ENCODE assay signal across 8 mouse cellular contexts in the genomic region with DNA sequence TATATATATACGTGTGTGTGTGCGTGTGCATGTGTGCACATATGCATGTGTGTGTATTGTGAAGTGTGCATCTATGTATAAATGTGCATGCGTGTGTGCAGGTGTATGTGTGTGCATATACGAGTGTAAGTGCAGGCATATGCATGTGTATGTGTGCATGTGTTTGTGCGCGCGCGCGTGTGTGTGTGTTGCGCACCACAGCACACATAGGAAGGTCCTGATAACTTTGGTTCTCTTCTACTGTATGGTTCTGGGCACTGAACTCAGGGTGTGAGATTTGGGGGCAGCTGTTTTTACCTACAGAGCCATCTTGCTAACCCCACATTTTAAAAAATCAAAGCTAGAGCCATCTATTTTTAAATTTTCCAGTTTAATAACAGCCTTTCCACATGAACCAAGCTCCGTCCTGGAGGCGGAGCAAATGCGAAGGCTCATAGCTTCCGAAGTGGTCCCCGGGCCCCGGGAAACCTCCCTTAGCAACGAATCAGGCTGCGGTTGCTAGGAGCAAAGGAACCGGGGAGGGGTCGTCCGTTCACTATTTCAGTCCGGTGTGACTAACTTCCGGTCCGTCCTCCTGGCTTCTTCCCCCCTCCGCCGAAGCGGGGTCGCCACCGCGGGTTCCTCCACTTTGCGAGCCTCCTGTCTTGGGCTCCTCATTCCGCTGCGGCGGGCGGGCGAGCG. TPM values are rescaled to one million over a fixed set of nuclear protein-coding genes. Genes with fewer than 3 reads are reported as not detected.
DNase-seq lines count a peak whose midpoint lies in the region; ATAC-seq and TF ChIP-seq lines count a peak whose summit lies in the region.

No protein-coding gene starts in this region.

- intact Hi-C loops in gastrocnemius, adult 2 months (cut with DNase I), result no loop called here
- intact Hi-C loops in left cerebral cortex, adult 2 months (cut with DNase I), result loop anchor here (1.0 kb wide), 1 partner anchor 48 kb away; no protein-coding TSS in a partner anchor

- peak overlapping the region; percentile 94 for H3K4me2 ChIP-seq in hindbrain, postnatal 0 days (ENCODE audit: low read depth, low read length)

- H3K36me3 ChIP-seq in hindbrain, postnatal 0 days (ENCODE audit: insufficient read depth, low read length), result 0 out of 2 replicates have a peak, but pooled peaks cover 2% of the 10 kb centered on the region

- H3K9ac ChIP-seq in hindbrain, postnatal 0 days (replicated peaks; ENCODE audit: low read length), result peak overlapping the region; percentile 89

- DNase-seq in R1 (ENCODE audit: low read depth, low spot score), result peak; percentile 94
- DNase-seq in cerebellum, postnatal 25 days, result peak; percentile 93 to 97
- peak; percentile 92 for DNase-seq in gastrocnemius, adult 2 months
- peak; percentile 97 for DNase-seq in hindbrain, postnatal 0 days (ENCODE audit: low spot score)
- peak; percentile 91 to 96 for DNase-seq in left cerebral cortex, adult 2 months (ENCODE audit: extremely low spot score in 1 of 2, low spot score in 2 of 2)
- DNase-seq in right cerebral cortex, adult 2 months (ENCODE audit: low spot score in 2 of 2), result peak; percentile 92 to 94
- peak; percentile 88 for DNase-seq in urinary bladder, postnatal 14 days (ENCODE audit: low spot score)

- WGBS in hindbrain, postnatal 0 days, result 8% methylated on average over 36 of the region's 37 CpGs

- H3K27ac ChIP-seq in gastrocnemius, adult 2 months, result peak overlapping the region; percentile 89
- peak overlapping the region; percentile 74; the same call in 1 of the 2 replicates for H3K27ac ChIP-seq in hindbrain, postnatal 0 days
- H3K27ac ChIP-seq in left cerebral cortex, adult 2 months, result peak overlapping the region; percentile 82

- peak; percentile 4; the same call in 1 of the 2 replicates for TF ChIP-seq CTCF in gastrocnemius, adult 2 months (IDR thresholded peaks at IDR 0.05)
- no peak for TF ChIP-seq CTCF in hindbrain, postnatal 0 days (IDR thresholded peaks at IDR 0.05; ENCODE audit: low read depth)
- no peak for TF ChIP-seq CTCF in left cerebral cortex, adult 2 months (IDR thresholded peaks at IDR 0.05)

- H3K4me1 ChIP-seq in hindbrain, postnatal 0 days (ENCODE audit: insufficient read depth, low read length), result peaks cover 12% of the 10 kb centered on the region

- peak overlapping the region; percentile 82 for H3K4me3 ChIP-seq in gastrocnemius, adult 2 months
- peak overlapping the region; percentile 75 for H3K4me3 ChIP-seq in hindbrain, postnatal 0 days (ENCODE audit: low read length)
- H3K4me3 ChIP-seq in left cerebral cortex, adult 2 months, result peak overlapping the region; percentile 80

- no peaks in the 10 kb centered on the region for H3K27me3 ChIP-seq in hindbrain, postnatal 0 days (ENCODE audit: insufficient read depth, low read length)

- ATAC-seq in hindbrain, postnatal 0 days, result peak; percentile 94
- peak; percentile 95 for ATAC-seq in megakaryocyte, adult 5-6 weeks (ENCODE audit: poor library complexity, severe bottlenecking)

- H3K9me3 ChIP-seq in hindbrain, postnatal 0 days (ENCODE audit: low read length), result no peaks in the 10 kb centered on the region

RNA-seq across cellular contexts. Expression of gene Svop, which starts 8.5 kb away (rescaled TPM):
- not detected for total RNA-seq in gastrocnemius, adult 2 months (2021)
- total RNA-seq in hindbrain, postnatal 0 days (2014; rRNA removed), result 159 and 173 TPM in 2 replicates
- polyA plus RNA-seq in hindbrain, postnatal 0 days (2015; fragmentation: Nextera tagmentation; extraction: Ambion mirVana), result 73.8 and 81.3 TPM in 2 replicates
- total RNA-seq in left cerebral cortex, adult 2 months (2021), result 100 to 1,000 TPM; 172 to 190 TPM
- not detected in 2 replicates for total RNA-seq in megakaryocyte, adult 5-6 weeks (2015)
- total RNA-seq in megakaryocyte, adult 5-6 weeks (2017), result not detected in 2 replicates

RNA-seq across cellular contexts. Expression of gene Alkbh2, which starts 28.2 kb away (rescaled TPM):
- under 1 TPM; 0.28 to 0.61 TPM for total RNA-seq in gastrocnemius, adult 2 months (2021)
- total RNA-seq in hindbrain, postnatal 0 days (2014; rRNA removed), result 3.1 and 9.5 TPM in 2 replicates
- 7.6 and 8.0 TPM in 2 replicates for polyA plus RNA-seq in hindbrain, postnatal 0 days (2015; fragmentation: Nextera tagmentation; extraction: Ambion mirVana)
- 1 to 10 TPM; 5.9 to 7.2 TPM for total RNA-seq in left cerebral cortex, adult 2 months (2021)
- total RNA-seq in megakaryocyte, adult 5-6 weeks (2015), result 3.0 and 3.2 TPM in 2 replicates
- total RNA-seq in megakaryocyte, adult 5-6 weeks (2017), result 1.4 and 1.6 TPM in 2 replicates

RNA-seq across cellular contexts. Expression of gene Ung, which starts 30.3 kb away (rescaled TPM):
- total RNA-seq in gastrocnemius, adult 2 months (2021), result 10 to 100 TPM in 1 of 2 experiments, 1 to 10 TPM in 1; 9.2 to 10.5 TPM
- total RNA-seq in hindbrain, postnatal 0 days (2014; rRNA removed), result 13.8 and 15.5 TPM in 2 replicates
- 13.8 and 14.0 TPM in 2 replicates for polyA plus RNA-seq in hindbrain, postnatal 0 days (2015; fragmentation: Nextera tagmentation; extraction: Ambion mirVana)
- total RNA-seq in left cerebral cortex, adult 2 months (2021), result 1 to 10 TPM; 2.6 to 3.1 TPM
- 3.0 and 3.1 TPM in 2 replicates for total RNA-seq in megakaryocyte, adult 5-6 weeks (2015)
- 6.1 and 9.7 TPM in 2 replicates for total RNA-seq in megakaryocyte, adult 5-6 weeks (2017)

RNA-seq across cellular contexts. Expression of gene Usp30, which starts 34.6 kb away (rescaled TPM):
- 1 to 10 TPM; 8.4 to 9.3 TPM for total RNA-seq in gastrocnemius, adult 2 months (2021)
- 47.2 and 54.9 TPM in 2 replicates for total RNA-seq in hindbrain, postnatal 0 days (2014; rRNA removed)
- polyA plus RNA-seq in hindbrain, postnatal 0 days (2015; fragmentation: Nextera tagmentation; extraction: Ambion mirVana), result 17.6 and 18.0 TPM in 2 replicates
- total RNA-seq in left cerebral cortex, adult 2 months (2021), result 10 to 100 TPM; 39.4 to 42.1 TPM
- total RNA-seq in megakaryocyte, adult 5-6 weeks (2015), result 2.8 and 7.2 TPM in 2 replicates
- 3.5 and 4.7 TPM in 2 replicates for total RNA-seq in megakaryocyte, adult 5-6 weeks (2017)

RNA-seq across cellular contexts. Expression of gene Acacb, which starts 46.5 kb away (rescaled TPM):
- 100 to 1,000 TPM; 177 to 191 TPM for total RNA-seq in gastrocnemius, adult 2 months (2021)
- total RNA-seq in hindbrain, postnatal 0 days (2014; rRNA removed), result 3.4 and 7.0 TPM in 2 replicates
- polyA plus RNA-seq in hindbrain, postnatal 0 days (2015; fragmentation: Nextera tagmentation; extraction: Ambion mirVana), result 5.1 and 6.1 TPM in 2 replicates
- total RNA-seq in left cerebral cortex, adult 2 months (2021), result 1 to 10 TPM; 4.4 to 5.3 TPM
- 0.02 and 0.05 TPM in 2 replicates for total RNA-seq in megakaryocyte, adult 5-6 weeks (2015)
- total RNA-seq in megakaryocyte, adult 5-6 weeks (2017), result 0.07 TPM in 1 of 2 replicates, not detected in the other

Comparison
In these comparisons a context has a peak if more than half of its experiments do, and no peak if none do; other contexts are left out.
1. Peak in every context shown above with its lines: DNase-seq, ATAC-seq, H3K4me3 ChIP-seq and H3K27ac ChIP-seq.
2. RNA of gene Svop, which starts 8.5 kb away (total RNA-seq): 172 to 190 TPM in left cerebral cortex, adult 2 months and 159 to 173 TPM in hindbrain, postnatal 0 days; not detected in gastrocnemius, adult 2 months and not detected in megakaryocyte, adult 5-6 weeks; every median in the first group is over 100 times any median in the second.